Mouse (Mus musculus) stomach, embryonic 14.5 days (tissue): ENCODE results near the gene Cdkal1. TPM values are rescaled to one million over a fixed set of nuclear protein-coding genes. Genes with fewer than 3 reads are reported as not detected.
A peak's percentile ranks its signal among the peaks of the same experiment; 100 is the strongest.

Source experiments
- ATAC-seq: fragments of 200-750 bp; cut with Nextera tagmentation; 2 replicates; pipeline ENCODE4 v1.8.0; 2017; ENCODE audit warnings: low read depth, moderate TSS enrichment; ENCODE audit not compliant: insufficient number of reproducible peaks, insufficient read depth, low FRiP score
- H3K27ac ChIP-seq: fragments of 300-500 bp; sonication (generic); 2 replicates; pipeline ENCODE4 v1.5.1; 2014; ENCODE audit warnings: mild to moderate bottlenecking, low read length, moderate library complexity, mixed read lengths
- H3K27me3 ChIP-seq: fragments of 300-500 bp; sonication (generic); 2 replicates; pipeline ENCODE4 v1.6.1; 2014; ENCODE audit warnings: low read length, control low read depth, mixed read lengths; ENCODE audit not compliant: control insufficient read depth, insufficient read depth
- H3K36me3 ChIP-seq: fragments of 300-500 bp; sonication (generic); 2 replicates; pipeline ENCODE4 v1.6.1; 2014; ENCODE audit warnings: mild to moderate bottlenecking, control low read depth, low read length, moderate library complexity, mixed read lengths; ENCODE audit not compliant: control insufficient read depth, insufficient read depth
- H3K4me1 ChIP-seq: fragments of 300-500 bp; sonication (generic); 2 replicates; pipeline ENCODE4 v1.6.1; 2014; ENCODE audit warnings: low read length, control low read depth, mixed read lengths; ENCODE audit not compliant: control insufficient read depth, insufficient read depth
- H3K4me2 ChIP-seq: fragments of 300-500 bp; sonication (generic); replicated peaks from 2 replicates; pipeline ENCODE4 v1.6.1; 2014; ENCODE audit warnings: low read depth, low read length, control low read depth
- H3K4me3 ChIP-seq: fragments of 300-500 bp; sonication (generic); 2 replicates; pipeline ENCODE4 v1.5.1; 2014; ENCODE audit warnings: low read depth, low read length, control low read depth
- H3K9ac ChIP-seq: fragments of 300-500 bp; sonication (generic); replicated peaks from 2 replicates; pipeline ENCODE4 v1.6.1; 2014; ENCODE audit warnings: low read depth, mild to moderate bottlenecking, control low read depth, low read length, moderate library complexity, mixed read lengths
- H3K9me3 ChIP-seq: fragments of 300-500 bp; sonication (generic); 2 replicates; pipeline ENCODE4 v1.6.1; 2016; ENCODE audit warnings: low read depth, low read length, control low read depth; ENCODE audit not compliant: control insufficient read depth
- WGBS: fragments of 180-500 bp; shearing (Covaris S2); extraction: QIAGEN DNeasy Blood & Tissue Kit; methylation state at CpG from one replicate; pipeline ENCODE4 v1.1.7; 2014; 5-methylcytosine and 5-hydroxymethylcytosine counted together
- polyA plus RNA-seq: library from polyadenylated mRNA; unstranded; fragments of >200 nt; fragmentation: Nextera tagmentation; extraction: Ambion mirVana; gene quantifications from 2 replicates; pipeline ENCODE4 v1.2.1, GENCODE M21; 2014

The Cdkal1 gene
- polyA plus RNA-seq, 1 experiment from 2014 or later: 44.8 TPM

DNA sequence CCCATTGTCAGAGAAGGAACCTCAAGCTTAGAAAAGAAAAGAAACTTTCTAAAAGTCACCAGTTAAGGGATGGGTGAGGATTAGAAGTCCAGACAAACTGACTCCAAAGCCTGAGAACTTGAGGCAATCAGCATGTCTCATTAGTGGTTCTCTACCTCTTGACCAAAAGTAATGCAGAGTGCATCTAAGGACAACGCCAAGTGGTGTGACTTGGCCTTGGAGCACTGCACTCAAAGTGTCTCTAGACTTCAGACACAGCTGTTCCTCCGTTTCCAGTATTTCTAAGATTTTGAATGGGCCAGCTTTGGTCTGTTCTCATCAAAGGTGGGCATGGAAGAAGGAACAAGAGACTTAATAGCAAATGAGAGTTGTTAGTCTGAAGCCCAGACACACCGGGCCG, 74.1 kb downstream of the Cdkal1 start:
- Histone ChIP-seq H3K9ac (no peak overlapping the region), H3K4me2 (no peak overlapping the region), H3K27ac (peak overlapping the region; percentile 80), H3K36me3 (no peaks in the 10 kb centered on the region), H3K9me3 (no peaks in the 10 kb centered on the region), H3K27me3 (no peaks in the 10 kb centered on the region), H3K4me1 (peaks cover 19% of the 10 kb centered on the region), H3K4me3 (no peak overlapping the region)
- no peak for ATAC-seq
- 80% methylated on average over 4 of the region's 4 CpGs for WGBS

DNA sequence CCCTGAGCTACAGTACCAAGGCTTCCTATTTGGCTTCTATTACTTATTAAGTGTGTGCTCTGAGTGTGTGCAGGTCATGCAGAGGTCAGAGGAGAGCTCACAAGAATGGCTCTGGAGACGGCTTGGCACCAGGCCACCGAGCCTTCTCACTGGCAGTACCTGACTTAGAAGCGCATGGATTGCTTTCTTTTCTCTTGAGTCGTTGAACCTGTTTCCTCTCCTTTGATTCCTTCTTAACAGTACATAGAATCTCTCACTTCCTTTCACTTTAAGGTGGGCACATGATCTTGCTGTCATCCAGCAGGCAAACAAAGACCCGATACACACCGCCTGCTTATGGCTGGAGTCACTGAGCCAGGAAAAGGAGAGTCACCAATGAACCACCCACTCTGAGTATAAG, 74.8 kb downstream of the Cdkal1 start:
- H3K36me3 ChIP-seq: no peaks in the 10 kb centered on the region
- H3K27ac ChIP-seq: peak overlapping the region; percentile 80
- no peaks in the 10 kb centered on the region for H3K9me3 ChIP-seq
- ATAC-seq: peak; percentile 79
- peaks cover 19% of the 10 kb centered on the region for H3K4me1 ChIP-seq
- H3K9ac ChIP-seq: no peak overlapping the region
- H3K4me3 ChIP-seq: no peak overlapping the region
- WGBS: 28% methylated on average over 6 of the region's 6 CpGs
- H3K27me3 ChIP-seq: no peaks in the 10 kb centered on the region
- H3K4me2 ChIP-seq: no peak overlapping the region

DNA sequence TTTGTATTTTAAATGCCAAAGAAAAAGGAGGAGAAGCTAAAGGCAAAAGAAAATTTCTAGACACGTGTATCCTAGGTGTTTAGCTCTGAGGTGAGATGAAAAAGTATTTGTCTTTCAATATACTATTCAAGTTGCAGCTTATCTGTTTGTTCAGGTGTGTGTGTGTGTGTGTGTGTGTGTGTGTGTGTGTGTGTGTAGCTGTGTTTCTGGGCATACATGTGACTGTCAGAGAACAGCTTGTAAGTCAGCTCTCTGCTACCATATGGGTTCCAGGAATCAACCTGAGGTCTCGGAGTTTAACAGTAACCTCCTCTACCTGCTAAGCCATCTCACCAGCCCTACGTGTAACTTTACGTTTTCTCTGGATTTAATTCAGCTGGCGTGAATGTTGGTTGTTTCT, 76.0 kb downstream of the Cdkal1 start:
- no peak for ATAC-seq
- H3K4me2 ChIP-seq: no peak overlapping the region
- 75% methylated on average over 5 of the region's 5 CpGs for WGBS

DNA sequence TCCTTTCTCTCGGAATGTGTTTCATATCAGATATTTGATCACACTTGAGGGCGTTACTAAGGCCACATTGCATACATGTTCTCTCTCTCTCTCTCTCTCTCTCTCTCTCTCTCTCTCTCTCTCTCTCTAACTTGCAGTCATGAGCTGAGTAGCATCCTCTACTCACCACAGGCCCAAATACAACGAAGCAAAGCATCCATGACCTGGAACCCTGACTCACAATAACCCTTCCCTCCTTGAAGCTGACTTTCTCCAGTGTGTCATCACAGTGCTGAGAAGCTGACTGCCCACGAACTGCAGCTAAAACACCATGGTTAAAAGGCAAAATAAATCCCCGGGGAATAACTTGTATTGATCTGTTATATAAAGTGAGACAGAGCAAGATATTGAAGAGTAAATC, 76.4 kb downstream of the Cdkal1 start:
- Histone ChIP-seq H3K9ac (no peak overlapping the region), H3K4me1 (peaks cover 23% of the 10 kb centered on the region), H3K36me3 (no peaks in the 10 kb centered on the region), H3K27me3 (no peaks in the 10 kb centered on the region), H3K4me3 (no peak overlapping the region), H3K9me3 (no peaks in the 10 kb centered on the region), H3K27ac (no peak overlapping the region), H3K4me2 (no peak overlapping the region)
- no peak for ATAC-seq
- WGBS: 65% methylated on average over 5 of the region's 5 CpGs

More for the DNA sequence above, 76.0 kb downstream of the Cdkal1 start:
- H3K4me3 ChIP-seq: no peak overlapping the region
- peaks cover 20% of the 10 kb centered on the region for H3K4me1 ChIP-seq
- H3K9ac ChIP-seq: no peak overlapping the region
- no peaks in the 10 kb centered on the region for H3K9me3 ChIP-seq
- no peak overlapping the region for H3K27ac ChIP-seq
- H3K36me3 ChIP-seq: no peaks in the 10 kb centered on the region
- no peaks in the 10 kb centered on the region for H3K27me3 ChIP-seq

DNA sequence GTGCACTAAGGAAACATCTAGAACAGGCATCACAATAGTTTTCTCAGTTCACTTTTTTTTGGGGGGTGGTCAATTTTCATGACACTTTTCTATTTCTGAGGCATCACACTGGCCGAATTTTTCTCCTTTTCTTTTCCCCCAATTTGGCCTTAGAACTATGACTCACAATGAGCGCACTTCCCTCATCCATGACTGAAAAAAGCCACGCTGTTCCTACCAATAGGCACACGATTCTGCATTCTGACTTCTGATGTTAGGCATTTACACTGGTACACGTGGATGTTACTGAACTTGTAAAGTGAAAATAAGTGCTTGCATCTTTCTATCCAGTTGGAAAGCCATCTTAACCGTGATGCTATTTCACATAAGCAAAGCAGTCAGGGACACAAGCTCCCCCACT, 77.3 kb downstream of the Cdkal1 start:
- H3K27ac ChIP-seq: no peak overlapping the region
- H3K27me3 ChIP-seq: no peaks in the 10 kb centered on the region
- peaks cover 29% of the 10 kb centered on the region for H3K4me1 ChIP-seq
- no peak for ATAC-seq
- WGBS: 83% methylated on average over 6 of the region's 6 CpGs
- no peak overlapping the region for H3K9ac ChIP-seq
- H3K4me3 ChIP-seq: no peak overlapping the region
- H3K9me3 ChIP-seq: no peaks in the 10 kb centered on the region
- no peaks in the 10 kb centered on the region for H3K36me3 ChIP-seq
- H3K4me2 ChIP-seq: no peak overlapping the region

DNA sequence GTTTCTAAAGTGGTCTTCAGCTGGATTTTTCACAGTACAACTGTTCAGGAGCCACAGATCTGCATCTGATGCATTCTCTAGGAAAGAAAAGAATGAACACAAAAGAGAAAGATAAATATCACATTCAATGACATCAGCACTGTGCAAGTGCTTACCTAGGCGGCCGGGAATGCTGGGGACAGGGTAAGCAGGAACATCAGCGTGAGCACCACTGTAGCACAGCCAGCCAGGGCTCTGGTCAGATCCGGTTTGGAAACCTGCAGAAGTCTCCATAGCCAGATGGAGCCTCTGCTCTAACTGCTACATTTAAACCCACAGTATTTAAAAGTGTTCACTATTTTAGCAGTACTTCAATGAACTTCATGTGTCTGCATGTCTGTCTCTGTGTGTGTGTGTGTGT, 78.2 kb downstream of the Cdkal1 start:
- peaks cover 26% of the 10 kb centered on the region for H3K4me1 ChIP-seq
- no peak for ATAC-seq
- WGBS: 65% methylated on average over 4 of the region's 4 CpGs

DNA sequence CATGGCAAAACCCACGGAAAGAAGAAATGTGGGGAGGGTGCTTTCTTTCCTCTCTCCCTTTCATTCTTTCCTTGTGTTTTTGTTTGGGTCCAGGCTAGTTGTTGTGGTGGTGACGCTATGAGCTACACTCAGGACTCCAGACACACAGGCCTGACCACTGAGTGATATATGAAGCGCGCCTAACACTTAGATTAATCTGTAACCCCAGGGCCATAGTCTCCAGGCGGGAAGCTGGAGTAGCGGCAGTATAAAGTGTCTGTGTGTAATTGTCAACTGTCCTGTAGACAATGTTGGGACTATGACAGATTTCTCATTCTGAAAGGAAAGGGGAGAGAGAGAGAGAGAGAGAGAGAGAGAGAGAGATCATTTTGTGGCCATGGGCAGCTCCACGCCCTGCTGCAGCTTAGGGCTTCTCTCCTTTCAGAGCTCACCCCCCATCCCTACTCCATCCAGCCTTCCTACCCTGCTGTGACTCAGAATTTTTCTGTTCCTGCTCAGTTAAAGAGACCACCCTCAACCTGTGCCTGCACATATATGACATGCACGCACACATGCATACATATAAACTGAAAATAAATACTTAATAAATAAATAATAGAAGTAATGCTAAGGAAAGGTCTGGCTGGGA, 79.8 kb downstream of the Cdkal1 start:
- Histone ChIP-seq H3K9ac (no peak overlapping the region), H3K4me2 (no peak overlapping the region), H3K36me3 (no peaks in the 10 kb centered on the region), H3K4me1 (peaks cover 16% of the 10 kb centered on the region; the same call in 1 of the 2 replicates), H3K27me3 (no peaks in the 10 kb centered on the region), H3K27ac (no peak overlapping the region), H3K4me3 (no peak overlapping the region), H3K9me3 (no peaks in the 10 kb centered on the region)
- 74% methylated on average over 8 of the region's 8 CpGs for WGBS
- no peak for ATAC-seq

More for the DNA sequence above, 78.2 kb downstream of the Cdkal1 start:
- Histone ChIP-seq H3K4me2 (no peak overlapping the region), H3K9me3 (no peaks in the 10 kb centered on the region), H3K36me3 (no peaks in the 10 kb centered on the region), H3K27me3 (no peaks in the 10 kb centered on the region), H3K4me3 (no peak overlapping the region), H3K9ac (no peak overlapping the region), H3K27ac (no peak overlapping the region)

DNA sequence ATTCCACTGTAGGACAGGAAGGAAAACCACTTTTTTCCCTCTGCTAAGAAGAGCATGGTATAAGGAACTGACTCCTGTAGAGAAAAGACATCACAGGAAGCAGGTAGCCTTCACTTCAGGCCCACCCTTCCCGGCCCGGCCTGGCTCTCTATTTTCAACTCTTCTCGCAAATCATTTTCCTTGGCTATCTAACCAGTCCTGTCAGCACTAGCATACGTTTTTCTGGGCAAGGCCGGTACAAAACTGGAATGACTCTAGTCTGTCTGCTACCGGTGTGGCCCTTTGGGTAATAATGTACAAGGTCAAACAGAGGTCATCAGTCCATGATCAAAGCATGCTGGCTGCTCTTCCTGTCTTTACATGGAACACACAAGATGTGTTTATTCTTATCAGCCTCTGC, 81.9 kb downstream of the Cdkal1 start:
- no peak for ATAC-seq
- H3K4me1 ChIP-seq: peaks cover 28% of the 10 kb centered on the region; the same call in 1 of the 2 replicates
- no peak overlapping the region for H3K4me2 ChIP-seq
- H3K9me3 ChIP-seq: no peaks in the 10 kb centered on the region
- 12% methylated on average over 6 of the region's 6 CpGs for WGBS
- H3K27ac ChIP-seq: peak overlapping the region; percentile 45; the same call in 1 of the 2 replicates
- H3K4me3 ChIP-seq: no peak overlapping the region
- no peak overlapping the region for H3K9ac ChIP-seq
- H3K36me3 ChIP-seq: no peaks in the 10 kb centered on the region
- no peaks in the 10 kb centered on the region for H3K27me3 ChIP-seq

DNA sequence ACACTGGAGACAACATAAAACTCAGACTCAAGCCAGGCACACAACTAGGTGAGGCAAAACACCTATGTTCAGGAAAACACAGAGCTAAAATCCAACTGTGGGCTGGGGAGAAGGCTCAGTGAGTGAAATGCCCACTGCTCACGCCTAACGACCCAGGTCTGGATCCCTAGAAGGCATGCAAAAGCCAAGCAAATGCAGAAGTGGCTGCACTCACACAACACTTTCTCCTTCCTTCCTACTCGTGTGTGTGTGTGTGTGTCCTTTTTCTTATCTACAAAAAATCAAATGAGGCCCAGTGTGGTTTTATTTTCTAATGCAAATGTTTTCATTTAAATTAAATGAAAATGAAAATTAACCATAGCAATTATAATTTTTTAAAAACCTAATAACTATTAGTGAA, 82.5 kb downstream of the Cdkal1 start:
- Histone ChIP-seq H3K27me3 (no peaks in the 10 kb centered on the region), H3K36me3 (no peaks in the 10 kb centered on the region), H3K4me3 (no peak overlapping the region), H3K27ac (no peak overlapping the region), H3K9me3 (no peaks in the 10 kb centered on the region), H3K9ac (no peak overlapping the region), H3K4me2 (no peak overlapping the region), H3K4me1 (peaks cover 29% of the 10 kb centered on the region; the same call in 1 of the 2 replicates)
- no peak for ATAC-seq
- WGBS: 45% methylated on average over 3 of the region's 3 CpGs
